Mouse (Mus musculus): ENCODE data around the gene Hgd. TPM values are rescaled to one million over a fixed set of nuclear protein-coding genes. Genes with fewer than 3 reads are reported as not detected.

The Hgd gene
- polyA plus RNA-seq, 1 experiment from 2014 or later = 1.9 TPM

DNA sequence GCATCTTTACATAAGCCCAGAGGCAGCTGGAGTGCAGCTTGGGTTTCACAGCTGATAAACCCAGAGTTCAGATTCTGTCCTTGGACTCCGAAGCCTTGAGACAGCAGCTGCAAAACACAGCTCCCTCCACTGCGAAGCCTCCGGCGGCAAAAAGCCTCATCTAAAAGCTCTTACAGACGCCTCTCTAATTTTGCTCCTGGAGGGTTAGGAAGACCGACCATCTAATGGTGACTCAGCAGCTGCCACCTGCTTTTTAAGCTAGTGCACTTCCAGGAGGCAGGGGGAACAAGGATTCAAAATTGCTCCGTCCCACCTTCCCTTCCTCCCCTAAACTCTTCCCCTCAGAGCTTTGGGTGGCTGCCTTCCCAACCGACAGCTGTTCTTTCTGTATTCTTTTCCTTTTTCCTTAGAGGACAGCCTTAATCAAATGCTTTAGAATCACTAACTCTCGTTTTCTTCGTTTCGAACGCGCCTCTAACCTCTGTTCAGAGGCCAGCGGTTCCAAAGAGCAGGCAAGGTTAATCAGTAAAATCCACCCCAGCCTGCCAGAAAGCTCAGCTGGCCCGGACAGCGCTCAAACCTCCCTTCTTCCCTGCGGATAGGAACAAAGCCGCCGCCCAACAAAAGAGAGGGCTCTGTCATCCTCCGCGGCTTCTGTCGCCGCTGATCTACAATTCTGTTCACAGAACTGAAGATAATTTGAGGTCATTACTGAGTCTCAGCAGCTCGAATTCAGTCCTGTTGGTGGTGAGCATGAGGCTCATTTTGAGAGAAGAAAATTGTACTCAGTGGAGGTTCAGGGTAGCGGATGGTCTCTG lies 4.5 kb downstream of the Hgd start:
- Histone ChIP-seq H3K36me3 (no peaks in the 10 kb centered on the region), H3K4me1 (peaks cover 18% of the 10 kb centered on the region; the same call in 1 of the 2 replicates), H3K27ac (peak overlapping the region; percentile 79), H3K9me3 (no peaks in the 10 kb centered on the region), H3K4me3 (peak overlapping the region; percentile 54), H3K27me3 (ENCODE audit: insufficient read depth, poor library complexity, severe bottlenecking) (no peaks in the 10 kb centered on the region)
- WGBS = 4% methylated on average over 25 of the region's 25 CpGs
- DNase-seq (ENCODE audit: low spot score) = no peak

DNA sequence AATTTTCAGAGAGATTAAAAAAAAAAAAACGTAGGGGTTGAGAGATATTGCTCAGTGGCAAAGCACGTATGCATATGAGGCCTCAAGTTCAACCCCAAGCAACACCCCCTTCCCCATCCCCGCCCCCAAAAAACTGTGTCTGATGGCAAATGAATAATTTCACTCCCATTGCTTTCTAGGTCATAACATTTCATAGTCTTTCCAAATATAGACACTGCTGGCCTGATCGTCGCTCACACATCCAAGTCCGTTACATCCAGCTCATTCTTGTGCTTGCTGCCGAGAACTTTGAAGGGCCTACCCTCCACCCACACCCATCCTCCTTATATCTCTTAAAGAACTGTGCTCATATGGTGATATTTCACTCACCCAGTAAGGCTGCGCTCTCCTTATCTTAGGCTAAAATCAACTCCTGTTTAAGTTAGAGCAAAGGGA lies 5.2 kb downstream of the Hgd start:
- no peak for DNase-seq (ENCODE audit: low spot score)
- Histone ChIP-seq H3K36me3 (no peaks in the 10 kb centered on the region), H3K27me3 (ENCODE audit: insufficient read depth, poor library complexity, severe bottlenecking) (no peaks in the 10 kb centered on the region), H3K4me1 (peaks cover 14% of the 10 kb centered on the region; the same call in 1 of the 2 replicates), H3K9me3 (no peaks in the 10 kb centered on the region), H3K4me3 (peak overlapping the region; percentile 54; the same call in 1 of the 2 replicates), H3K27ac (no peak overlapping the region)
- 68% methylated on average over 8 of the region's 8 CpGs for WGBS

DNA sequence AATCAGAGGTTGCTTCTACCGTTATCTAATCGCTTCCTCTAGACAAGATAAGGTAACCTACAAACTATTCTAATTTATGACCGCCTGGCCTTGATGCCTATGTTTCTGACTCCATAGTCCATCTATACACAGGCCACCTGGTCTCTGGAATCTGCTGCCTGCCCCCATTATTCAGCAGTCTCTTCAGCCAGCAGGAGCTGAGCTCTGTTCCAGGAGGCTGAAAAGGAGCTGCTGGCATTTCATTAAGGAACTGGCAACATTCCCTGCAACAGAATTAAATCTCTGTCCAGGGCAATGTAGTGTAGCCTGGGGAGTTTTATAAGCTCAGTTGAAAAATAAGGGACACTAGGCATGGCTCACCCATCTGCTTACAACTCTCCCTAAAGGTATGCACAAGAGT lies 11.0 kb downstream of the Hgd start:
- no peaks in the 10 kb centered on the region for H3K36me3 ChIP-seq
- H3K4me3 ChIP-seq = no peak overlapping the region
- DNase-seq (ENCODE audit: low spot score) = no peak
- H3K27me3 ChIP-seq (ENCODE audit: insufficient read depth, poor library complexity, severe bottlenecking) = no peaks in the 10 kb centered on the region
- H3K27ac ChIP-seq = no peak overlapping the region
- peaks cover 4% of the 10 kb centered on the region; the same call in 1 of the 2 replicates for H3K4me1 ChIP-seq
- 86% methylated on average over 3 of the region's 3 CpGs for WGBS
- H3K9me3 ChIP-seq = no peaks in the 10 kb centered on the region

DNA sequence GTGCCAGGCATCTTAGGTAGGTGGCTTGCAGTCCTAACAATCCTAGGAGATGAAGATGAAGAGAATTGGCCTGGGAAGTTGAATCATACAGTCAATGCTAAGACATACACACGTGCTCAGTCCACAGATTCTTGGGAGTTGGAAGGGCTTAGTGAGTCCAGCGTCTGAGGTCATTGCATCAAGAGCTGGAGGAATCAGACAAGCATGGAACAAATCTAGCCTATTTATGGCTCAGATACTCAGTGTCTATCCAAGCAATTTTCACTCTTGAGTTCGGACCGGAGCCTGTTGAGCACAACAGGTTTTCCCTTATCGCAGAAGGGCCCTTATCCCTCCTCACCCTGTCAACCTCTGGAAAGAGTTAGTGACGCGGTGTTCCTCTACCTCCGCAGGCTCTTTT lies 11.6 kb downstream of the Hgd start:
- Histone ChIP-seq H3K4me1 (peaks cover 4% of the 10 kb centered on the region; the same call in 1 of the 2 replicates), H3K27me3 (ENCODE audit: insufficient read depth, poor library complexity, severe bottlenecking) (no peaks in the 10 kb centered on the region), H3K27ac (no peak overlapping the region), H3K4me3 (no peak overlapping the region), H3K9me3 (no peaks in the 10 kb centered on the region), H3K36me3 (no peaks in the 10 kb centered on the region)
- WGBS = 51% methylated on average over 8 of the region's 8 CpGs
- no peak for DNase-seq (ENCODE audit: low spot score)

DNA sequence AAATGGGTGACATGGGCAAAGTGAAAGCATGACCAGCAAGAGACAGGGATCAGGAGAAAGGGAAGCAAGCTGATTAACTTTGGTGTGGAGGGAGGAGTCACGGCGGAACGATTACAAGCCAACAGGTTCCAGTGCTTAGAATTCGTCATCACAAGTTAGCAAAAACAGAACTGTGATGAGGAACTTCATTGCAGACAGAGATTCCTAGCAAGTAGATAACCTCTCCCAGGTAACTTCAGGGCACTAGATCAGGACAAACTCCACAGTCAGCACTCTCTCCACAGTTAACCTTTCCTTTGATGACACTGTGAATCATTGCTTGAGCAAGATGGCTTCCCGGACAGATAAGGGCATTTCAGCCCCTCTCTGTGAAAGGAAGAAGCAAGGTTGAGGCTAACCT lies 17.5 kb downstream of the Hgd start:
- Histone ChIP-seq H3K9me3 (no peaks in the 10 kb centered on the region), H3K4me1 (peaks cover 4% of the 10 kb centered on the region; the same call in 1 of the 2 replicates), H3K27me3 (ENCODE audit: insufficient read depth, poor library complexity, severe bottlenecking) (no peaks in the 10 kb centered on the region), H3K27ac (no peak overlapping the region), H3K4me3 (no peak overlapping the region), H3K36me3 (no peaks in the 10 kb centered on the region)
- WGBS = 56% methylated on average over 5 of the region's 5 CpGs
- no peak for DNase-seq (ENCODE audit: low spot score)

DNA sequence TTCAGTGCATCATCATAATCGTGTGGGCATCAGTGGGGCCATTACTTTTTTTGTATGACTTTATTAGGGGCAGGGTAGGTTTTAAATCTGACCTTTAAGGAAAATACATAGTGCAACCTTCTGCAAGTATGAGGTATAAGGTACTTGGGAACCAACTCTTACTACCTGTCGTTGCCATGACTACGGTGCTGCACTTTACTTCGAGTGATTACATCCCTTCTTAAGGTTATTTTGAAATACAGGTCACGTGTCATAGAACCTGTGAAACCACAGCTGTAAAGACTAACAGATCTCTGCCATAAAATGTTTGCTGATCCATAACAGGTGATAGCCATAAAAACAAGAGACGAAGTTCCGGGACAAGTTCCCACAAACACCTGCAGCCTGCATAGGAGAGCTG lies 18.5 kb downstream of the Hgd start:
- Histone ChIP-seq H3K27me3 (ENCODE audit: insufficient read depth, poor library complexity, severe bottlenecking) (no peaks in the 10 kb centered on the region), H3K4me3 (no peak overlapping the region), H3K9me3 (no peaks in the 10 kb centered on the region), H3K36me3 (no peaks in the 10 kb centered on the region), H3K4me1 (peaks cover 4% of the 10 kb centered on the region; the same call in 1 of the 2 replicates), H3K27ac (no peak overlapping the region)
- no peak for DNase-seq (ENCODE audit: low spot score)
- WGBS = 84% methylated on average over 7 of the region's 7 CpGs

DNA sequence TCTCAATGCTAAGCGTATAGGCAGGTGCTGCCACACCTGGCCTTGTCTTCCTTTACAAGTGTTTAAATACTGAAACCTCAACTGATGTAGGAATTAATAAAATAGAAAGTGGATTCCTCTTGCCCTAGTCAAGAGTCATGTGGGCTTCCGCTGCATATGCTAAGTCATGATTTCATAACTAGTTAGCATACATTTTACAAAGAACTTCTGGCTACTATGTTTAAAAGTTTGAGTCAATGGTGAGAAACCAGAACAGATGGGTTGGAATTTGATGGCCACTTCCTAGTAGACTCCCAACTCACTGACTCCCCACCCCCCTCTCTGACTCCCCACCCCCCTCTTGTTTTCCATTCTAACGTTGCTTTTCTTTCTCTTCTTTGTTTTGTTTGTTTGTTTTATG lies 19.4 kb downstream of the Hgd start:
- DNase-seq (ENCODE audit: low spot score) = no peak
- WGBS = 73% methylated on average over 3 of the region's 3 CpGs
- H3K27ac ChIP-seq = no peak overlapping the region
- no peak overlapping the region for H3K4me3 ChIP-seq
- H3K9me3 ChIP-seq = no peaks in the 10 kb centered on the region
- H3K4me1 ChIP-seq = peaks cover 4% of the 10 kb centered on the region; the same call in 1 of the 2 replicates
- H3K36me3 ChIP-seq = no peaks in the 10 kb centered on the region
- H3K27me3 ChIP-seq (ENCODE audit: insufficient read depth, poor library complexity, severe bottlenecking) = no peaks in the 10 kb centered on the region

DNA sequence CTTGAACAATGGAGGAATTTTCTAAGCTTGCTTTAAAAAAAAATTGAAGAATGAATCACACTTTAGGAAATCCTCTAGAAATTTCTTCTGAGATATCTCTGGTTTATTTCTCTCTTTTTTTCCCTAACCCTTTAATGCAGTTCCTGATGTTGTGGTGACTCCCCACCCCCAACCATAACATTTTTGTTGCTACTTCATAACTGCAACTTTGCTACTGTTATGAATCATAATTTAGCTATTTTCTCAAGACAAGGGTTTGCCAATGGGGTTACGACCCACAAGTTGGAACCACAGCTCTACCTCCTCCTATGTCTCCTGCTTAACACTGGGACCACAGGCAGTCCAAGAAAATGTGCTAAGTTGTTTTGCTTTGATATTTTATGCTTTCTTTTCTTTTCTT lies 23.5 kb downstream of the Hgd start:
- Histone ChIP-seq H3K4me1 (peaks cover 3% of the 10 kb centered on the region; the same call in 1 of the 2 replicates), H3K4me3 (no peak overlapping the region), H3K36me3 (no peaks in the 10 kb centered on the region), H3K27ac (no peak overlapping the region), H3K9me3 (no peaks in the 10 kb centered on the region), H3K27me3 (ENCODE audit: insufficient read depth, poor library complexity, severe bottlenecking) (no peaks in the 10 kb centered on the region)
- 90% methylated on average over 1 of the region's 1 CpGs for WGBS
- DNase-seq (ENCODE audit: low spot score) = no peak

DNA sequence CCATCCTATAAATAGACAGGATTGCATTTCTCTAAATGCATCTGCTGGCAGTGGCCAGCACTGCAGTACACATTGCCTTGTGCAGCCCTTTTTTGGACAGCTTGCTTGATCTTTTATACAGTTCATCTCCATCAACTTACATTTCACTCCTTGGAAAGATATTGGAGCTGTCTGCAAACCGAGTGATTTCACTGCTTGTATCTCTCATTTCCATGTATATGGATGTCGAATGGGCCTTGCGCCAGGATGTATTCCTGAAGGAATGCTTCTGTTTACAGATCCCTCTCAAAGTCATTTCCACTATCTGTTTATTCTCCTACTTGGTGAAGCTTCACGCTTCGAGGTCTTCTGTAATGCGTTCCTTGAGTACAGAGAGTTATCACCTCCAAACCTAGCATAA lies 24.3 kb downstream of the Hgd start:
- Histone ChIP-seq H3K9me3 (no peaks in the 10 kb centered on the region), H3K27me3 (ENCODE audit: insufficient read depth, poor library complexity, severe bottlenecking) (no peaks in the 10 kb centered on the region), H3K27ac (no peak overlapping the region), H3K4me1 (peaks cover 4% of the 10 kb centered on the region; the same call in 1 of the 2 replicates), H3K4me3 (no peak overlapping the region), H3K36me3 (no peaks in the 10 kb centered on the region)
- DNase-seq (ENCODE audit: low spot score) = no peak
- WGBS = 77% methylated on average over 6 of the region's 6 CpGs

DNA sequence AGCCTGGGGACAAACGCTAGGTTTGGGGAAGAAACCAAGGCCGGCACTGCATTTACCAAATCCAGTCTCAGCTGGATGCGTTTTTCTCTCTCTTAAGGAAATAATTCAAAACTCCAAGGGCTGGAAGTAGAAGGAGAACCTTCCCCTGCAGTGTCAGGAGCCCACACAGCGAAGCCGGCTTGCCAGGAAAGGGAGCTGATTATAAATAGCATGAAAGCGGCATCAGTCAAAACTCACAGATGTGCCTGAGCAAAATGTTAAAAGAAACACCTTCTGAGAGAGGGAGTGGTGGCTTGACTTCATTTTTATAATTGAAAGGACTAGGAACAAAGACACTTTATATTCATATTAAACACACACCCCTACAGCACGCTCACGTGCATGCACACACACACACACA lies 30.4 kb downstream of the Hgd start:
- WGBS = 74% methylated on average over 8 of the region's 8 CpGs
- DNase-seq (ENCODE audit: low spot score) = no peak
- H3K27me3 ChIP-seq (ENCODE audit: insufficient read depth, poor library complexity, severe bottlenecking) = no peaks in the 10 kb centered on the region
- no peak overlapping the region for H3K27ac ChIP-seq
- H3K36me3 ChIP-seq = no peaks in the 10 kb centered on the region
- no peak overlapping the region for H3K4me3 ChIP-seq
- H3K9me3 ChIP-seq = no peaks in the 10 kb centered on the region
- H3K4me1 ChIP-seq = peaks cover 7% of the 10 kb centered on the region; the same call in 1 of the 2 replicates

DNA sequence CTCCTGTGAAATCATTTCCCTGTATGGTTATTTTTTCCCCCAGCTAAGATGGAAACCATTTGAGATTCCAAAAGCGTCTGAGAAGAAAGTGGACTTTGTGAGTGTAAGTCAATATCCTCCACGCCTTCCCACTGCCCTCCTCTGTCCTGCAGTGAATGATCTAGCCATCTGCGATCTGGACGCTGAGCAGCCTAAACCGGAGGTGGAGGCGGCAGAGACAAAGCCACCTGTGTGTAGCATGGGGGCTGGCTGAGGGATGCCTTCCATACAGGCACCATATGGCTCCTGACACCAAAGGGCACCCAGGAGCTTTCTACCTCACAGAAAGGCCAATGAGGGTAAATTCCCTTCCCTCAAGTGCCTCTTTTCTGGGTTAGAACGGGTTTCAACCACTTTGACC lies 31.1 kb downstream of the Hgd start:
- Histone ChIP-seq H3K4me1 (peaks cover 8% of the 10 kb centered on the region; the same call in 1 of the 2 replicates), H3K36me3 (no peaks in the 10 kb centered on the region), H3K27me3 (ENCODE audit: insufficient read depth, poor library complexity, severe bottlenecking) (no peaks in the 10 kb centered on the region), H3K27ac (no peak overlapping the region), H3K4me3 (no peak overlapping the region), H3K9me3 (no peaks in the 10 kb centered on the region)
- WGBS = 83% methylated on average over 7 of the region's 7 CpGs
- no peak for DNase-seq (ENCODE audit: low spot score)

DNA sequence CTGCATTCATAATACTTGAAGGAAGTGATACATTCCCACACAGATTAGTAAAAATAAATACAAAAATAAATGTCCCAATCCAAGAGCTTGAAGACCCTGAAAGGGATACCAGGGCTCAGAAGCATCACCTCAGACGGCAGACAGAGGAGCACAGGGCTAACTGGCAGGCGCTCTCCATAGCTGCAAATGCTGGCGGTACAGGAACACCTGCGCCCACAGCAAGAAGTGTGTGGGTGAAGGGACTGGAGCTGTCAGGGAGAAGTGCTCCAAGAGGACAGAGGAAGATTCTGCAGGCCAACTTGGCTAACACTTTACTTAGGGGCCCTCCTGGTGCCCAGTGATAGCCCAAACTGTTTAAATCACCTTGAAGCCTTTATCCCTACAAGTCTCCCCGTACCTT lies 32.1 kb downstream of the Hgd start:
- no peaks in the 10 kb centered on the region for H3K9me3 ChIP-seq
- WGBS = 96% methylated on average over 5 of the region's 5 CpGs
- DNase-seq (ENCODE audit: low spot score) = no peak
- H3K27ac ChIP-seq = no peak overlapping the region
- peaks cover 10% of the 10 kb centered on the region; the same call in 1 of the 2 replicates for H3K4me1 ChIP-seq
- H3K27me3 ChIP-seq (ENCODE audit: insufficient read depth, poor library complexity, severe bottlenecking) = no peaks in the 10 kb centered on the region
- no peaks in the 10 kb centered on the region for H3K36me3 ChIP-seq
- H3K4me3 ChIP-seq = no peak overlapping the region

DNA sequence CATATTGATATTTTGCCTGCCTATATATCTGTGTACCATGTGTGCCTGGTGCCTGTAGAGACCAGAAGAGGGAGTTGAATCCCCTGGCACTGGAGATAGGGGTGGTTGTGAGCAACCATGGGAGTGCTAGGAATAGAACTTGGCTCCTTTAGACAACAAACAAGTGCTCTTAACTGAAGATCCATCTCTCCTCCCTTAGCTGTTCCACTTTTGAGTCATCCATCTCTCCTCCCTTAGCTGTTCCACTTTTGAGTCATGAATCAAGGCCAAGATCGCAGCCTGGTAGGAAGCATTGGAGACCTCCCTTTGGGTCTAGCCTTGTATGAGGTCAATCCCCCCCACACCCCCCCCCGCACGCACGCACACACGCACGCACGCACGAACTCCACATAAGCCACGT lies 34.6 kb downstream of the Hgd start:
- 93% methylated on average over 9 of the region's 9 CpGs for WGBS
- Histone ChIP-seq H3K4me1 (peaks cover 11% of the 10 kb centered on the region; the same call in 1 of the 2 replicates), H3K4me3 (no peak overlapping the region), H3K27ac (no peak overlapping the region), H3K9me3 (no peaks in the 10 kb centered on the region), H3K27me3 (ENCODE audit: insufficient read depth, poor library complexity, severe bottlenecking) (no peaks in the 10 kb centered on the region), H3K36me3 (no peaks in the 10 kb centered on the region)
- no peak for DNase-seq (ENCODE audit: low spot score)
